In genomic region chr4:102635944-102636343, GRCm38 (mm10) we compare ENCODE assay signal across 12 mouse cellular contexts.
DNase-seq lines count a peak whose midpoint lies in the region; ATAC-seq and TF ChIP-seq lines count a peak whose summit lies in the region.
"Had no signal": no experiment of that assay in that cellular context is flagged by ENCODE, and none has a peak within 500 bp of the region (broad histone marks: within the 10 kb centered on the region; RNA-seq: fewer than 3 reads in every experiment).

No protein-coding gene starts in this region.

- peak; percentile 51; the same call in 1 of the 2 replicates for ATAC-seq in kidney, embryonic 16.5 days (ENCODE audit: low FRiP score, low TSS enrichment)
- ATAC-seq in liver, embryonic 12.5 days: peak; percentile 42
- ATAC-seq in lung, postnatal 0 days: peak; percentile 72
- ATAC-seq in activated CD4-positive, CD25-positive, alpha-beta regulatory T cell, adult 4 months: no peak

- no peak overlapping the region for H3K9ac ChIP-seq in kidney, embryonic 16.5 days (replicated peaks; ENCODE audit: low read length)
- H3K9ac ChIP-seq in liver, embryonic 12.5 days: no peak overlapping the region
- H3K9ac ChIP-seq in lung, postnatal 0 days (replicated peaks; ENCODE audit: low read depth): no peak overlapping the region
- H3K9ac ChIP-seq: hindbrain, embryonic 15.5 days had no signal

- no peaks in the 10 kb centered on the region for H3K27me3 ChIP-seq in kidney, embryonic 16.5 days (ENCODE audit: insufficient read depth, low read length)
- no peaks in the 10 kb centered on the region for H3K27me3 ChIP-seq in liver, embryonic 12.5 days (replicated peaks)
- no peaks in the 10 kb centered on the region for H3K27me3 ChIP-seq in lung, postnatal 0 days (replicated peaks; ENCODE audit: insufficient read depth, low read length)
- H3K27me3 ChIP-seq in myocyte (ENCODE audit: control insufficient read depth, insufficient read depth, insufficient read length): no peaks in the 10 kb centered on the region
- H3K27me3 ChIP-seq: hindbrain, embryonic 15.5 days had no signal

- no peak for TF ChIP-seq CTCF in lung, postnatal 0 days (IDR thresholded peaks at IDR 0.05)

- H3K9me3 ChIP-seq in kidney, embryonic 16.5 days (ENCODE audit: low read length): no peaks in the 10 kb centered on the region
- no peaks in the 10 kb centered on the region for H3K9me3 ChIP-seq in liver, embryonic 12.5 days (replicated peaks)
- H3K9me3 ChIP-seq in lung, postnatal 0 days (ENCODE audit: low read length): no peaks in the 10 kb centered on the region
- H3K9me3 ChIP-seq: hindbrain, embryonic 15.5 days had no signal

- H3K4me1 ChIP-seq in kidney, embryonic 16.5 days (ENCODE audit: insufficient read depth, low read length): no peaks in the 10 kb centered on the region
- no peaks in the 10 kb centered on the region for H3K4me1 ChIP-seq in liver, embryonic 12.5 days
- H3K4me1 ChIP-seq in lung, postnatal 0 days (ENCODE audit: insufficient read depth, low read depth, low read length): peaks cover 20% of the 10 kb centered on the region; the same call in 1 of the 2 replicates
- H3K4me1 ChIP-seq: hindbrain, embryonic 15.5 days had no signal

- H3ac ChIP-seq in myocyte (ENCODE audit: control insufficient read depth, insufficient read length): no peak overlapping the region

- no peak overlapping the region for H3K4me3 ChIP-seq in kidney, embryonic 16.5 days (ENCODE audit: low read length)
- H3K4me3 ChIP-seq in liver, embryonic 12.5 days: no peak overlapping the region
- H3K4me3 ChIP-seq in lung, postnatal 0 days (ENCODE audit: low read depth, low read length): no peak overlapping the region
- H3K4me3 ChIP-seq in myocyte: no peak overlapping the region
- H3K4me3 ChIP-seq: hindbrain, embryonic 15.5 days had no signal

- H3K27ac ChIP-seq in kidney, embryonic 16.5 days (ENCODE audit: low read length): no peak overlapping the region
- H3K27ac ChIP-seq in liver, embryonic 12.5 days: no peak overlapping the region
- peak overlapping the region; percentile 83 for H3K27ac ChIP-seq in lung, postnatal 0 days (ENCODE audit: low read length)
- H3K27ac ChIP-seq: hindbrain, embryonic 15.5 days had no signal

- TF ChIP-seq EP300 in lung, postnatal 0 days (IDR thresholded peaks at IDR 0.05): peak; percentile 97

- no peak for DNase-seq in kidney, postnatal 36 days
- peak; percentile 66 for DNase-seq in lung, postnatal 0 days (ENCODE audit: low spot score)
- no peak for DNase-seq in left cerebral cortex, postnatal 36 days (ENCODE audit: low spot score in 2 of 2)
- DNase-seq: cerebellum, adult 18-20 months; gastrocnemius, postnatal 36 days; kidney, adult 8-10 months; midbrain, embryonic 14.5 days had no signal

- intact Hi-C loops in left cerebral cortex, postnatal 36 days (cut with DNase I): no loop called here

- 61% methylated on average over 8 of the region's 8 CpGs for WGBS in kidney, embryonic 16.5 days
- WGBS in liver, embryonic 12.5 days (ENCODE audit: insufficient replicate concordance): 8% methylated on average over 8 of the region's 8 CpGs
- 15% methylated on average over 8 of the region's 8 CpGs for WGBS in lung, postnatal 0 days

- H3K79me2 ChIP-seq in myocyte (ENCODE audit: control insufficient read depth, insufficient read depth): no peaks in the 10 kb centered on the region

- no peak for TF ChIP-seq POLR2A in myocyte (IDR thresholded peaks at IDR 0.05; ENCODE audit: insufficient read length, low read depth)

- no peaks in the 10 kb centered on the region for H3K36me3 ChIP-seq in kidney, embryonic 16.5 days (ENCODE audit: insufficient read depth, low read length)
- no peaks in the 10 kb centered on the region for H3K36me3 ChIP-seq in liver, embryonic 12.5 days
- no peaks in the 10 kb centered on the region for H3K36me3 ChIP-seq in lung, postnatal 0 days (ENCODE audit: insufficient read depth, low read length)
- H3K36me3 ChIP-seq in myocyte (ENCODE audit: control insufficient read depth, insufficient read depth): no peaks in the 10 kb centered on the region
- H3K36me3 ChIP-seq: hindbrain, embryonic 15.5 days had no signal

- H3K4me2 ChIP-seq in kidney, embryonic 16.5 days (replicated peaks; ENCODE audit: low read depth, low read length): no peak overlapping the region
- H3K4me2 ChIP-seq in liver, embryonic 12.5 days: no peak overlapping the region
- H3K4me2 ChIP-seq in lung, postnatal 0 days (replicated peaks; ENCODE audit: low read depth, low read length): no peak overlapping the region
- H3K4me2 ChIP-seq in myocyte (ENCODE audit: low read depth): peak overlapping the region; percentile 70
- H3K4me2 ChIP-seq: hindbrain, embryonic 15.5 days had no signal

TF ChIP-seq in myocyte, 11 proteins besides CTCF, POLR2A, EP300 and RAD21:
- TF ChIP-seq USF1 (IDR thresholded peaks at IDR 0.05; ENCODE audit: low read depth) (no peak), REST (IDR thresholded peaks at IDR 0.05; ENCODE audit: insufficient read depth, insufficient read length) (no peak), E2F4 (IDR thresholded peaks at IDR 0.05; ENCODE audit: insufficient read depth) (no peak), CEBPB (IDR thresholded peaks at IDR 0.05; ENCODE audit: insufficient read depth, poor library complexity, severe bottlenecking) (no peak), MYOD1 (IDR thresholded peaks at IDR 0.05; ENCODE audit: control insufficient read depth in 1 of 3, insufficient read length in 2 of 3, low read depth in 2 of 3) (no peak), SRF (IDR thresholded peaks at IDR 0.05; ENCODE audit: control insufficient read depth, insufficient read length, low read depth) (no peak), MAX (IDR thresholded peaks at IDR 0.05; ENCODE audit: low read depth) (no peak)
